Comparison of ENCODE assay signal across 1 mouse cellular context in the genomic region with DNA sequence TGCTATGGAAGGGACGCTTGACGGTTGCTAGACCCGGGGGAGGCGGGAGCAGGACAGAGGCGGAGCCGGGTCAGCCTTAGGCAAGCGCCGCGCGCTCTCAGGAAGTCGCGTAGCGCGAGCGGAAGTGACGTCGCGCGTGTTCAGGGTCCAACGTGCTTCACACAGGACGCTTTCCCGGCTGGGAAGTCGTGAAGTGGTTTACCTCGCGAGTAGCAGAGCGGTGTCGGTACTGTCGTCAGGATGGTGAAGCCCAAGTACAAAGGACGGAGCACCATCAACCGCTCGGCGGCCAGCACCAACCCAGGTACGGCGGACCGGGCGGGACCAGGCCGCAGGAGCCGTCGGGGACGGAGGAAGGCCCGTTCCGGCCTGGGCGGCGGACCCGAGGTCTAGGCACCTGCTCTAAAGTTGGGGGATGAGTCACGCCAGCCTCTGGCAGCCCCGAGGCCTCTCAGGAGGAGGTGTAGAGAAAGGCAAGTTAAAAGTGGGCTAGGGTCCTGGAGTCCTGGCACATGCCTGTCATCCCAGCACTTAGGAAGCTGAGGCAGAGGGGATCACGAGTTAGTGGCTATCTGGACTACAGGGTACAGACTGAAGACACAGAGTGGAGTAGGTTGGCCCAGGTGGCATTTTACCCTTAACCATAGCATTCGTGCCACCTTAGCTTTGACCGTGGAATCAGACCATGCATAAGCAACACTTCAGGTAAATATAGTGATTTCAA.
TF ChIP-seq lines count a peak whose summit lies in the region.

No protein-coding gene starts in this region.

TF ChIP-seq in MEL, 35 proteins besides CTCF, POLR2A, EP300 and RAD21 (continued from another document):
- TF ChIP-seq USF2 (IDR thresholded peaks at IDR 0.05; ENCODE audit: borderline replicate concordance in 1 of 2, insufficient read depth in 1 of 2, low read depth in 1 of 2, low read length in 2 of 2) = no peak
- TF ChIP-seq MAX (IDR thresholded peaks at IDR 0.05; ENCODE audit: low read length) = peak; percentile 93
- TF ChIP-seq SMC3 (IDR thresholded peaks at IDR 0.05; ENCODE audit: low read depth, low read length) = no peak
- no peak for TF ChIP-seq TAL1 (IDR thresholded peaks at IDR 0.05; ENCODE audit: low read length)
- TF ChIP-seq KAT2A (conservative IDR thresholded peaks at IDR 0.05; ENCODE audit: low read depth, low read length) = peak; percentile 52; the same call in 1 of the 2 replicates
- TF ChIP-seq MEF2A (IDR thresholded peaks at IDR 0.05; ENCODE audit: extremely low read depth, insufficient replicate concordance, low read depth, low read length, poor library complexity, severe bottlenecking) = no peak
- TF ChIP-seq ELF1 (IDR thresholded peaks at IDR 0.05; ENCODE audit: low read depth, low read length) = peak; percentile 67
- no peak for TF ChIP-seq RCOR1 (IDR thresholded peaks at IDR 0.05; ENCODE audit: low read depth, low read length)
- TF ChIP-seq GABPA (IDR thresholded peaks at IDR 0.05; ENCODE audit: low read depth, low read length) = no peak
- no peak; the same call in 1 of the 2 replicates for TF ChIP-seq E2F4 (IDR thresholded peaks at IDR 0.05; ENCODE audit: borderline replicate concordance, low read depth, low read length)
- peak; percentile 64 for TF ChIP-seq NRF1 (IDR thresholded peaks at IDR 0.05; ENCODE audit: insufficient read depth, low read depth, low read length, poor library complexity, severe bottlenecking)
- TF ChIP-seq TCF12 (IDR thresholded peaks at IDR 0.05; ENCODE audit: low read depth, low read length) = peak; percentile 46
- peak; percentile 99 for TF ChIP-seq SIN3A (IDR thresholded peaks at IDR 0.05; ENCODE audit: low read length)
- TF ChIP-seq TBP (IDR thresholded peaks at IDR 0.05; ENCODE audit: low read depth, low read length) = peak; percentile 80
- no peak for TF ChIP-seq POLR2AphosphoS5 (IDR thresholded peaks at IDR 0.05; ENCODE audit: borderline replicate concordance, low read depth, low read length)
- TF ChIP-seq JUND (IDR thresholded peaks at IDR 0.05; ENCODE audit: low read depth, low read length) = no peak
- no peak for TF ChIP-seq GATA1 (IDR thresholded peaks at IDR 0.05; ENCODE audit: low read depth, low read length)
- no peak for TF ChIP-seq BHLHE40 (IDR thresholded peaks at IDR 0.05; ENCODE audit: borderline replicate concordance, low read depth, low read length)
- TF ChIP-seq ZC3H11A (IDR thresholded peaks at IDR 0.05; ENCODE audit: low read depth, low read length) = no peak
- TF ChIP-seq NELFE (IDR thresholded peaks at IDR 0.05; ENCODE audit: low read depth, low read length) = peak; percentile 94
- TF ChIP-seq MYC (IDR thresholded peaks at IDR 0.05; ENCODE audit: low read depth, low read length) = peak; percentile 94
- no peak for TF ChIP-seq MYB (IDR thresholded peaks at IDR 0.05; ENCODE audit: low read depth, low read length)
- TF ChIP-seq MXI1 (IDR thresholded peaks at IDR 0.05; ENCODE audit: low read depth, low read length) = peak; percentile 98
TF ChIP-seq in MEL: peak in this region for 13.
